Mouse (Mus musculus): ENCODE results near the gene Fgb. TPM values are rescaled to one million over a fixed set of nuclear protein-coding genes. Genes with fewer than 3 reads are reported as not detected.

Gene Fgb
- total and polyA plus RNA-seq, 3 experiments: not detected

DNA sequence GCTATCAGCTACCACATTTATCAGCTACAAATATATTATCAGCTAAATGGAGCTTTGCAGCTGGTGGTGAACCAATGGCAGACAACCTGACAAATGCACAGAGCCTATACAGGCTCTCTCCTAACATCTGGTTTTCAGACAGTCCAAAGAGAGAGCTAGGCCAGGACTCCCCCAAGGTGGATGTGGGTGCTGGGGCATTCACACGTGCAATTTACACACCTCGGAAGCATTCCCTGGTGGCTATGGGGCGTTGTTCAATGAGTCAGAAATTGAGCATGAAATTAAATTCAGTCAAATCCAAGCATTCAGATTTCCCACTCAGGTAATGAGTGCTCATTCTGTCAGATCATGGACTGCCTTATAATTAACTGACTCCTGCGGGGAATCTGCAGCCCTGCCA lies 38.1 kb downstream of the Fgb start:
- dilution Hi-C loops (cut with MboI; ENCODE audit: extremely low pct_ligation_motif_present, extremely low pct_unique_long_range_greater_than_20kb, low sequenced_read_pairs): no loop called here
- no peak overlapping the region for H3K9ac ChIP-seq (ENCODE audit: insufficient read depth, low read depth)

DNA sequence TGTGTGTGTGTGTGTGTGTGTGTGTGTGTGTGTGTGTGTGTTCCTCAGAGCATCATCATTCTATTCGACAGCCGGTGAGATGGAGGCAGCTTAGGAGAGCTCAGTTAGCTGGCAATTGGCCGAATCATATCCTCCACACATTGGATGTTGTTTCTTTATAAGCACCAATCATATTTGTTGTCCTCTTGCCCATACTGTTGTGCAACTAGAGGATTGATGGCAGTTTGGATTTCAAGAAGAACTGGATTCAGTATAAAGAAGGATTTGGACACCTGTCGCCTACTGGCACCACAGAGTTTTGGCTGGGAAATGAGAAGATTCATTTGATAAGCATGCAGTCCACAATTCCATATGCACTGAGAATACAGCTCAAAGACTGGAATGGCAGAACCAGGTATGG lies 38.5 kb downstream of the Fgb start:
- Histone ChIP-seq H3K9me3 (replicated peaks; ENCODE audit: low read length) (no peaks in the 10 kb centered on the region), H3K27ac (ENCODE audit: insufficient read depth, low read depth) (no peak overlapping the region), H3K27me3 (replicated peaks) (no peaks in the 10 kb centered on the region), H3K4me3 (replicated peaks in 1 of 3; ENCODE audit: low read depth in 2 of 3, low read length in 2 of 3, poor library complexity in 1 of 3) (no peak overlapping the region), H3K36me3 (replicated peaks in 1 of 2; ENCODE audit: control insufficient read depth in 1 of 2, insufficient read depth in 1 of 2, low read length in 1 of 2) (no peaks in the 10 kb centered on the region), H3K4me1 (ENCODE audit: control insufficient read depth in 1 of 2, insufficient read depth in 2 of 2) (no peaks in the 10 kb centered on the region), H3K9ac (ENCODE audit: insufficient read depth, low read depth) (no peak overlapping the region), H3K4me2 (ENCODE audit: insufficient read depth, low read depth, poor library complexity, severe bottlenecking) (no peak overlapping the region), H3K79me2 (replicated peaks; ENCODE audit: control insufficient read depth, extremely low read depth, insufficient read depth, poor library complexity, severe bottlenecking) (no peaks in the 10 kb centered on the region)
- TF ChIP-seq ZC3H11A (IDR thresholded peaks at IDR 0.05; ENCODE audit: low read depth, low read length) (no peak), RCOR1 (conservative IDR thresholded peaks at IDR 0.05; ENCODE audit: low read depth, low read length) (no peak), SMC3 (IDR thresholded peaks at IDR 0.05; ENCODE audit: low read depth, low read length) (no peak), JUND (conservative IDR thresholded peaks at IDR 0.05; ENCODE audit: low read depth, low read length) (no peak), JUN (IDR thresholded peaks at IDR 0.05; ENCODE audit: insufficient read depth, low read depth, low read length) (no peak), NRF1 (IDR thresholded peaks at IDR 0.05; ENCODE audit: low read depth, low read length) (no peak), TCF12 (IDR thresholded peaks at IDR 0.05; ENCODE audit: low read depth, low read length) (no peak), MAZ (IDR thresholded peaks at IDR 0.05; ENCODE audit: low read depth, low read length) (no peak), MAFK (IDR thresholded peaks at IDR 0.05; ENCODE audit: insufficient replicate concordance, low read length) (no peak), ZNF384 (IDR thresholded peaks at IDR 0.05; ENCODE audit: low read depth, low read length) (no peak), USF1 (IDR thresholded peaks at IDR 0.05; ENCODE audit: low read depth, low read length) (no peak), RAD21 (IDR thresholded peaks at IDR 0.05; ENCODE audit: low read depth, low read length) (no peak), POLR2A (IDR thresholded peaks at IDR 0.05; ENCODE audit: low read depth, low read length) (no peak), CHD1 (IDR thresholded peaks at IDR 0.05; ENCODE audit: low read depth, low read length) (no peak), CTCF (conservative IDR thresholded peaks at IDR 0.05 in 1 of 2, IDR thresholded peaks at IDR 0.05 in 1 of 2; ENCODE audit: low read depth in 2 of 2, low read length in 2 of 2) (no peak), ETS1 (conservative IDR thresholded peaks at IDR 0.05; ENCODE audit: low read depth, low read length) (no peak), POLR2AphosphoS2 (IDR thresholded peaks at IDR 0.05; ENCODE audit: low read depth, low read length) (no peak), ZKSCAN1 (IDR thresholded peaks at IDR 0.05; ENCODE audit: borderline replicate concordance, low read depth, low read length) (no peak), UBTF (IDR thresholded peaks at IDR 0.05; ENCODE audit: low read depth, low read length) (no peak)
- dilution Hi-C loops (cut with MboI; ENCODE audit: extremely low pct_ligation_motif_present, extremely low pct_unique_long_range_greater_than_20kb, low sequenced_read_pairs) (no loop called here), in situ Hi-C loops (cut with MboI; ENCODE audit: low pct_ligation_motif_present, low pct_unique_long_range_greater_than_20kb, low sequenced_read_pairs) (no loop called here)
- DNase-seq (ENCODE audit: extremely low read depth): no peak

More for the DNA sequence above, 38.1 kb downstream of the Fgb start:
- Histone ChIP-seq H3K27me3 (replicated peaks) (no peaks in the 10 kb centered on the region), H3K79me2 (replicated peaks; ENCODE audit: control insufficient read depth, extremely low read depth, insufficient read depth, poor library complexity, severe bottlenecking) (no peaks in the 10 kb centered on the region), H3K9me3 (replicated peaks; ENCODE audit: low read length) (no peaks in the 10 kb centered on the region), H3K27ac (ENCODE audit: insufficient read depth, low read depth) (no peak overlapping the region), H3K4me1 (ENCODE audit: control insufficient read depth in 1 of 2, insufficient read depth in 2 of 2) (no peaks in the 10 kb centered on the region), H3K36me3 (replicated peaks in 1 of 2; ENCODE audit: control insufficient read depth in 1 of 2, insufficient read depth in 1 of 2, low read length in 1 of 2) (no peaks in the 10 kb centered on the region), H3K4me2 (ENCODE audit: insufficient read depth, low read depth, poor library complexity, severe bottlenecking) (no peak overlapping the region), H3K4me3 (replicated peaks in 1 of 3; ENCODE audit: low read depth in 2 of 3, low read length in 2 of 3, poor library complexity in 1 of 3) (no peak overlapping the region)
- DNase-seq (ENCODE audit: extremely low read depth): no peak
- in situ Hi-C loops (cut with MboI; ENCODE audit: low pct_ligation_motif_present, low pct_unique_long_range_greater_than_20kb, low sequenced_read_pairs): no loop called here
- TF ChIP-seq BHLHE40 (IDR thresholded peaks at IDR 0.05; ENCODE audit: low read depth, low read length) (no peak), GABPA (IDR thresholded peaks at IDR 0.05; ENCODE audit: insufficient replicate concordance, low read depth, low read length) (no peak), NELFE (IDR thresholded peaks at IDR 0.05; ENCODE audit: low read depth, low read length) (no peak), PAX5 (IDR thresholded peaks at IDR 0.05; ENCODE audit: low read length) (no peak), E2F4 (IDR thresholded peaks at IDR 0.05; ENCODE audit: insufficient replicate concordance, low read depth, low read length) (no peak)
